Mouse (Mus musculus) ovary, adult 18-20 months (tissue): ENCODE measurements around the gene Olfr770.
"Not testable (repeated sequence)": the region's sequence is repeated elsewhere in the genome, so short reads cannot be mapped to it uniquely, and the experiment has no call there.

Experiments used
- DNase-seq: peaks from one replicate; pipeline ENCODE4 v3.0.0; 2022; ENCODE audit warnings: low spot score, mixed read lengths

Olfr770 gene

DNA sequence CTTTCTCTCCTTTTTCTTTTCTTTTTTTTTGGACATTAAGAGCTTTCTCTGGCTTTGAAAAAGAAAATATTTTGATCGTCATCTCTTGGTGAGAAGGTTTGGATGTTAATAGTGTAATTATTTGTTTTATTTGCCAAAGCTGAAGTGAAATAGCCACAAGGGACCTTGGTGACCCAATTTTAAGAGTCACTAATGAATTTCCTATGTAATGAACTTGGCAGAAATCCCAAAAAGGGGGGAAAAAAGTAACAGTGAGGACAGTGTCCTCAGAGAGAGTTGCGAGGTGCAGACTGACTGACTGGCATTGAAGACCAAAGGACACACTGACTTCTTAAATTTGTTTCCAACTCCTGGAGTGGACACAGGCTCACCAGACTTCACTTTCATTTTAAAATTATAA, at the start of gene Olfr770:
Gene Olfr770, minus strand, starts transcription at position 101 of the 400 bp plus-strand sequence.
- no peak for DNase-seq

DNA sequence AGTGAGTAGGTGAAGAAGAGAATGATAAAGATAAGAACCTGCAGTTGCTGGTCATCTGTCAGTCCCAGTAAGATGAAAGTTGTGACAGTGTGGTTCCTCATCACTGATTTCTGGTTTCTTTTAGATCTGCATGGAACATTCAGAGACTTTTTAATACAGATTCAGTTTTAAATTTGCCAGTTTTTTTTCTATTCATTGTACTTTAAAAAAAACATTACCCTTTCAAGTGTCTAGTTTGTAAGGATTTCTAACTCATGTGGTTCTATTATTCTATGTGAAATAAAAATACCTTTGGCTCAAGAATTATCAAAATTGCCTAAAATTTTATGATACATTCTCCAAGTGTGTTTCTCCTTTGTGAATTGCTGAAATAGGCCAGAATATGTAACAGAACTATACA, 48.5 kb upstream of the Olfr770 start, which contains the start of gene Olfr773:
Gene Olfr773, minus strand, starts transcription at position 101 of the 400 bp plus-strand sequence.
- DNase-seq, result not testable (repeated sequence)

DNA sequence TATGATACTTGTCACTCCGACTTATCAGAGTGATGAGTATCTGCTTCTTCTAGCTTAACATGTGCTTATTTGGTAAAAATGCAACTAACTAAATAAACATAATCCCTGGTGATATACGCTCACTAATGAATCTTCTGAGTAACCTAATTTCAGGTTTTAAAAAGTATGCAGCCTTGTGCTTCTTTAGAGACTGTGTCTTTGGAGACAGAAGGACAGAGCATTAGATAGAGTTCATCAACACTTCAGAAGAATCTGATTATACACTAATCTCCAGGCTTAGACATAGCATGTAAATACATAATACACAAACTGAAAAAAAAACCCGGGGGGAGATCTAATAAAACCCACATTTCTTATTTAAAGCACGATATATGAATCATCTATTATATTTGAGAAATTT, 39.0 kb upstream of the Olfr770 start, which contains the start of gene Olfr772:
Gene Olfr772, minus strand, starts transcription at position 101 of the 400 bp plus-strand sequence.
- not testable (repeated sequence) for DNase-seq

DNA sequence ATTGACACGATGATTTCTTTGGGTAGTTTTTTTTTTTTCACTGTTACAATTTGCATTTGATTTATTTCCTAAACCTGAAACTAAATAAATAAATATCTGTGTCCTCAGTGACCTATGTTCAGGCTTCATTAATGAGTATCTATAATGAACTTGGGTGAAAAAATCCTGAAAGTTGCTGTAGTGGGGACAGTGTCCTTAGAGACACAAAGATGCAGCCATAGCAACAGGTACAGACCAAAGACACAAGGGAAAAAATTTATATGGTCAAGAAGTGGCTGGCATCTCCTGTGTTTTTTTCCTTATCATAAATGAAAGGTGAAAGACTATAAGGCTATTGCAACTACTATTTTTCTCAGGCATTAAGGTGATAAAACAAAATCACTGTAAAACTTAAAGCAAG, 25.9 kb upstream of the Olfr770 start, which contains the start of gene Olfr771:
Gene Olfr771, minus strand, starts transcription at position 101 of the 400 bp plus-strand sequence.
- DNase-seq, result no peak

DNA sequence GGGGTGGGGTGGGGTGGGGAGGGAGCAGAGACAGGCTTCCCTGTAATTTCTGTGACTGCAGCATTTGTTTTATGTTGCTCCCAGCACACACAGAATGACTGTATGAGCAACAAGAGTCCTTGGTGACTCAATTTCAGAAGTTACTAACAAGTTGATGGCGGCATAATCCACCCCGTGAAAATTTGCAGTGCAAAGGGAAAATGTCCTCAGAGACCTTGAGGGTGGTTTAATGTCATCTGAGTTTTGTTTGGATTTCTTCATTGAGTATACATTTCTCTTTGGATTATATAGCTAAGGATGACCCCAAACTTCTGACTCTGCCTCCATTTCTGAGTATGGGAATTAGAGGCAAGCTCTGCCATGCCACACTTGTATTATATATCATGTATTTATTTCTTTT, 21.0 kb downstream of the Olfr770 start, which contains the start of gene Olfr769:
Gene Olfr769, minus strand, starts transcription at position 101 of the 400 bp plus-strand sequence.
- no peak for DNase-seq

DNA sequence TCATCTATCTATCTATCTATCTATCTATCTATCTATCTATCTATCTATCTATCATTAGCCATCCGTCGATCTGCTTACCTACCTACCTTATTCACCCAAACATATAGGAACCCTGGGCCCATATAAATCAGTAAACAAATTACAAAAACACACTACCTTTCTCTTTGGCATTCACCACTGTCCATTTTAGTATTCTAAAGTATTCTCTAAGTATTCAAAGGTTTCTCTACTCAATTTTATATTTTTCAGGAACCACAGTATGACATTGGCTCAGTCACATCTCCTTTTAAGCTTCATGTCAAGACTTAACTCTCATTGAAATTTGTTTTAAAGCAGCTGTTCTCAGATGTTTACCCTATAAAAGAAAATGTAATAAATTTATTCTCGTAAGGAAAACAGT, 23.7 kb downstream of the Olfr770 start:
- DNase-seq, result no peak

DNA sequence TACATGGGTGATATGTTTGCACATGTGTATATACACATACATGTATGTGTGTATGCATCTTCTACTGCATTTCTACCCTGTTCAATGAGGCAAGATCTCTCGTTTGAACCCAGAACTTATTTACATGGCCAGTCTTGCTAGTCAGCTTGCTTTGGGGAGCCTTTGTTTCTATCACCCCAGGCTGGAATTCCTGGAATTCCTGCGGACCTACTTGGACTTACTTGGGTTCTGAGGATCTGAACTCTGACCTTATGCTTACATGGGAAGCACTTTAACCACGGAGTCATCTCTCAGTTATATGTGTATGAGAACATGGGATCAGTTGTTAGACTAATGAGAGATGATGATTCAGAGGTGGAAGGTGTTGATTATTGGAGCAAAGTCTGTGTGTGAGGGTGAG, 37.6 kb downstream of the Olfr770 start:
- no peak for DNase-seq

DNA sequence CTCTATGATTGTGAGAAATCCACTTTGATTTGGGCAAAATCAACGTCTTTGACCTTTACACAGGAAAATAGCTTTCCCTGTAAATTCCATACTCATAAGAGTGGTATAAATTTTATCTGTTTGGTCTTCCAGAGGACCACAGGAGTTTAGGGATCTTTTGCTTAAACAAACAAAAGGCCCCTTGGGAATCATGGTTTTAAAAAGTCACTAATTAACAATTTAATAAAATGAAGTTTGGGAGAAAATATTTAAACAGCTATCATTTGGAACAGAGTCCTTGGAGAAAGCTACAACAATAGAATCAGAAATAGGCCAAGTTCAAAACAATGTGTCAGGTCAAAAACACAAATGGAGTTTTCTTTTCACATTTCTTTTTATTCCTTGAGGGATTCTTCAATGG, 39.5 kb downstream of the Olfr770 start, which contains the start of gene Olfr768:
Gene Olfr768, minus strand, starts transcription at position 101 of the 400 bp plus-strand sequence.
- DNase-seq, result no peak

DNA sequence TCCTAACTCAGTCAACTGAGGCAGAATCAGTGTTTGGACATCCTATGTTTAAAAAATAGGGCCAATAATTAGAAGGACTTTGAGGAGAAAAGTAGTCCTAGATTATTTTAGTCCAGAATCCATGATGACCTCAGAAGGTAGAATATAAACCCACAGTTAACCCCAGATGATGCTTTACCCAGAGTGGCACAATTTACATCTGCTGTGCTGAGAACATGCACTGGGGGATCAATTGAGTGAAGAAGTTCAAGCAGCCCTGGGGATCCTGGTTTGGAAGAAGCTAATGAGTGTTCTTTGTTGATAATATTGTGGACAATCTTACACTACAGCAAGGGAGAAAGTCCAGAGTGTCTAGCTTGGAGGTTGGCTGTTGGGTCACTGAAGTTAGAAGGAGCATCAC, 56.0 kb downstream of the Olfr770 start, which contains the start of gene Olfr767:
Gene Olfr767, minus strand, starts transcription at position 101 of the 400 bp plus-strand sequence.
- not testable (repeated sequence) for DNase-seq
